Mouse (Mus musculus) brown adipose tissue, adult 24 weeks (tissue): ENCODE measurements around the gene E130208F15Rik. TPM values are rescaled to one million over a fixed set of nuclear protein-coding genes. Genes with fewer than 3 reads are reported as not detected.

ENCODE experiments used
- polyA plus RNA-seq: library from polyadenylated mRNA; stranded (reverse); fragments of >200 nt; gene quantifications from 2 replicates; pipeline ENCODE4 v1.2.4, GENCODE M21; 2012; ENCODE audit not compliant: missing spikeins, insufficient read depth, insufficient read length

The E130208F15Rik gene
- polyA plus RNA-seq, 1 experiment = 1.6 TPM

Other genes with a start within 250 kb of the E130208F15Rik start
- 1.8 and 2.1 TPM in 2 replicates for gene Zfp82, start 248.8 kb upstream of the E130208F15Rik start, polyA plus RNA-seq
- gene Gm26920, start 231.3 kb upstream of the E130208F15Rik start, polyA plus RNA-seq = not detected in 2 replicates
- gene Zfp566, start 231.2 kb upstream of the E130208F15Rik start, polyA plus RNA-seq = 2.4 and 2.5 TPM in 2 replicates
- gene Zfp260, start 227.0 kb upstream of the E130208F15Rik start, polyA plus RNA-seq = 32.4 and 34.3 TPM in 2 replicates
- 1.1 TPM in 1 of 2 replicates, not detected in the other for gene Zfp382, start 199.8 kb upstream of the E130208F15Rik start, polyA plus RNA-seq
- gene Zfp146, start 152.0 kb upstream of the E130208F15Rik start, polyA plus RNA-seq = 17.8 and 24.3 TPM in 2 replicates
- 3,242 and 3,950 TPM in 2 replicates for gene Cox7a1, start 137.6 kb upstream of the E130208F15Rik start, polyA plus RNA-seq
- gene Capns1, start 122.9 kb upstream of the E130208F15Rik start, polyA plus RNA-seq = 549 and 708 TPM in 2 replicates
- 93.0 and 113 TPM in 2 replicates for gene Polr2i, start 89.8 kb upstream of the E130208F15Rik start, polyA plus RNA-seq
- gene Tbcb, start 89.5 kb upstream of the E130208F15Rik start, polyA plus RNA-seq = 62.8 and 71.2 TPM in 2 replicates
- gene Ovol3, start 86.0 kb upstream of the E130208F15Rik start, polyA plus RNA-seq = not detected in 2 replicates
- 0.83 TPM in 1 of 2 replicates, not detected in the other for gene Thap8, start 41.6 kb upstream of the E130208F15Rik start, polyA plus RNA-seq
- 3.2 and 4.6 TPM in 2 replicates for gene Wdr62, start 41.3 kb upstream of the E130208F15Rik start, polyA plus RNA-seq
- 4.5 and 7.3 TPM in 2 replicates for gene Clip3, start 30.0 kb upstream of the E130208F15Rik start, polyA plus RNA-seq
- 34.7 and 38.6 TPM in 2 replicates for gene Alkbh6, start 13.0 kb upstream of the E130208F15Rik start, polyA plus RNA-seq
- not detected in 2 replicates for gene Syne4, start 6.9 kb upstream of the E130208F15Rik start, polyA plus RNA-seq
- 18.1 and 22.7 TPM in 2 replicates for gene Sdhaf1, start 2.2 kb downstream of the E130208F15Rik start, polyA plus RNA-seq
- gene Lrfn3, start 41.0 kb downstream of the E130208F15Rik start, polyA plus RNA-seq = 0.67 and 2.4 TPM in 2 replicates
- gene Tyrobp, start 92.0 kb downstream of the E130208F15Rik start, polyA plus RNA-seq = 34.6 and 43.0 TPM in 2 replicates
- 2.5 and 2.8 TPM in 2 replicates for gene Hcst, start 98.1 kb downstream of the E130208F15Rik start, polyA plus RNA-seq
- 0.67 and 1.6 TPM in 2 replicates for gene Nfkbid, start 100.0 kb downstream of the E130208F15Rik start, polyA plus RNA-seq
- gene Aplp1, start 123.8 kb downstream of the E130208F15Rik start, polyA plus RNA-seq = 0.44 and 0.92 TPM in 2 replicates
- gene Kirrel2, start 135.9 kb downstream of the E130208F15Rik start, polyA plus RNA-seq = not detected in 2 replicates
- gene Nphs1, start 136.6 kb downstream of the E130208F15Rik start, polyA plus RNA-seq = not detected in 2 replicates
- gene Prodh2, start 171.9 kb downstream of the E130208F15Rik start, polyA plus RNA-seq = not detected in 2 replicates
- gene Arhgap33, start 213.3 kb downstream of the E130208F15Rik start, polyA plus RNA-seq = 0.40 TPM in 1 of 2 replicates, not detected in the other
- 49.1 and 64.2 TPM in 2 replicates for gene Hspb6, start 230.4 kb downstream of the E130208F15Rik start, polyA plus RNA-seq
- 0.95 and 4.2 TPM in 2 replicates for gene Proser3, start 230.6 kb downstream of the E130208F15Rik start, polyA plus RNA-seq
- gene Lin37, start 238.1 kb downstream of the E130208F15Rik start, polyA plus RNA-seq = 19.5 and 23.1 TPM in 2 replicates
- 59.1 and 65.5 TPM in 2 replicates for gene U2af1l4, start 241.6 kb downstream of the E130208F15Rik start, polyA plus RNA-seq
- 0.91 and 5.5 TPM in 2 replicates for gene Gm49396, start 241.6 kb downstream of the E130208F15Rik start, polyA plus RNA-seq
- gene Psenen, start 241.9 kb downstream of the E130208F15Rik start, polyA plus RNA-seq = 177 and 187 TPM in 2 replicates
- not detected in 2 replicates for gene Igflr1, start 243.7 kb downstream of the E130208F15Rik start, polyA plus RNA-seq